Mouse (Mus musculus): ENCODE data around the gene Cops2.

DNA sequence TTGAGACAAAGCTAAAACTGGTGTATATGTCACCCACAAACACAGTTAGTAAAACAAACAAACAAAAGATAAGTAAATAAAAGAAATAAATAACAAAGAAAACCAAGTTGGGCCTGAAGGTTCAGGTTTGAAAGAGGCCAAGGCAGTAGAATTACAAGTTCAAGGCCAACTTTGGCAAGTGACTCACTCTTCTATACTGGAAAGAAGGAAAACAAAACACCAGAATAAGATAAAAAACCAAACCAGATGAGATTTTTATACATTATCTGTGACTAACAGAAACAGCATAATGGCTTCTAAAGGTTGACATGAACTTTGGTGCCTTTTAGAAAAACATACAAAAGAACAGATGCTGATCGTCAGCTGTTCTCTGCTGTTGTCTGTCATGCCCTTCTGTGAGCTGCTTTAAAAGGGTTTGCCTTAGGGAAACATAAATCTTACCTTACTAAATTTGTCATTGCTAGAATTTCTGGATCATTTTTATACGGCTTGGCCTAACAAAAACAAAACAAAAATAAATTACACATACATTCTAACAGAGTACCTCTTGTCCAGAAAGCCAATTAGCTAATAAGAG is 20.1 kb downstream of the Cops2 start:
- TF ChIP-seq CTCF (IDR thresholded peaks at IDR 0.05; ENCODE audit: low read depth) (no peak), EP300 (IDR thresholded peaks at IDR 0.05; ENCODE audit: low read depth) (no peak)
